Mouse (Mus musculus): ENCODE measurements around the gene Abcg5.

The Abcg5 gene

DNA sequence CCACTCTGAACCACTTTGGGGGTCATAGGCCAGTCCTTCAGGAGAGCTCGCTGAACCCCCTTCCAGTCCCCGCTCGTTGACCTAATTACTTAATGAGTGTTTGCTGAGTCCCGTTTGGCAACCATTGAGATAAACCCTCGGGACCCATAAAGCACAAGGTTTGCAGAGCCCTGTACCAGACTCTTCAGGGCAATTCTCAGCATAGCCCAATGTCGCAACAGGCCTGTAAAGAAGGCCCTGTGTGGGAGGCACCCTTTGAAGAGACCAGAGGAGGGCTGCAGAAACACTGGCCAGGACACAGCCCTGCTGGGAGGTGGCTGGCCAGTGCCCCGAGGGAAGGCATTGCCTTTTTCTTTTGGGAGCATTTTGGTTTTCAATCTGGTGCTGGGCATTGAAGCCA lies 70.8 kb downstream of the Abcg5 start:
- DNase-seq (ENCODE audit: inconsistent ontology term) = no peak

DNA sequence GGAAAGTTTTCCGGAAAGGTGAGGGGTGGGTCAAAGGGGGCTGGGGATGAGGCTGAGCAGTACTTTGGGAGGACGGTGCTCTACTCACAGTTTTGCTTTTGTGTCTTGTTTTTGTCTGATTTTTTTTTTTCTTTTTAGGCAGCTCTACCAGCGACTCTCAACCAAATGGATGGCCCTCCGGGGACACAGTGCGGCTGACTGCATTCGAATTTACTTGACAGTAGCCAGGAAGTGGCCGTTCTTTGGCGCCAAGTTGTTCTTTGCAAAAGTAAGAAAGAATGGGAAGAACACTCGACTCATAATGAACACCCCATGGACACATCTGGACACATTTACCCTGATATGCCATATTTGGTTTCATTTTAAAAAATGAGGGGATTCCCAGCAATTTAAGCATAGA lies 71.3 kb downstream of the Abcg5 start:
- DNase-seq (ENCODE audit: inconsistent ontology term) = no peak

DNA sequence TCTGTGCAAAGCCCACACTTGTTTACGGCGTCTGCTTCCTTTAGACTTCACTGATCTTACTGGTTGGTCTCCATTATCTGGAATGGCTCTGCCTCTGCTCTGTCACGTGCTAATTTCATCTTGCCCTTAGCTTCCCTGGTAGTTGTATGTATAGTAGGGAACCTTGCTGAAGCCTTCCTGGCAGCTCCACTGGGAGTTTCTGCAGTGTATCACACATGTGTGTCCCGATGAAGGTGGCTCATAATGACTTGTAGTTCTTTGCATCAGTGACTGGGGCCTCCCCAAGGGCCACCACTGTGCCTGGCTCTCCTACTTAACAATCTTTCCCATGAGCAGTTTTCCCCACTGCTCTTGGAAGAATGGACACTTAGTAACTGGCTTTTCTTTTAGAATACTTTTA lies 74.2 kb downstream of the Abcg5 start:
- DNase-seq (ENCODE audit: inconsistent ontology term) = no peak
